Mouse (Mus musculus) CD8-positive naive resting alpha-beta T cell, adult 2 months (primary cell): Measurements from ENCODE around the gene Pabpc4.

ENCODE experiments used
- DNase-seq, 2 experiments: peaks; one replicate each; pipeline ENCODE4 v3.0.0; 2022; ENCODE audit warnings: low read depth in 2 of 2, low spot score in 2 of 2

The Pabpc4 gene

DNA sequence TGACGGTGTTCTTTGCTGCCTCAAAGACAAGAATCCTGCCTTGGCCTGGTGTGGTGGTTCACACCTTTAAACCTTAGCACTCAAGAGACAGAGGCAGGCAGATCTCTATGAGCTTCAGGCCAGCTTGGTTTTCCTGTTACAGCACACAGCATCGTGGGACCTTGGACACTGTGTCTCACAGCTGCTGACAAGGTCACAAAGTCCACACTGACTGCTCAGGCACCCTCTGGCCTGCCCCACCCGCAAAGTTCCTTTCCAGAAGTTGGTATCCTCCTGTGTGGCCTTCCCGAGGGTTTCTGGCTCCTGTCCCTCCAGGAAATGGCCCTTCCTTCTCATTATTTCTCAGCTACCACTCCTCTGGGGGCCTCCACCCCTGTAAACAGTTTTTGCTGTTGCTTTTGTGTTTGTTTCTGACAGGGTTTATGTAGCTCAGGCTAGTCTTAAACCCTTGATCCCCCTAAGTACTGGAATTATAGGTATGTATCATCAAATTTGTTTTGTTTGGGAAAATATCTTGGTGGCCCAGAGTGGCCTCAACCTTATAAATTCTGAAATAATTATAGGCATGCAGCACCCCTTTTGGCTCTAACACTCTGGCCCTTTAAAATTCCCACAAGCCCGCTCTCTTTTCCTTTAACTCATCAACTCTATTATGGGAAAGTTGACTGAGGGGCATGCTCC is at the start of gene Pabpc4:
Pabpc4 (plus strand) TSS at position 631 of the 681 bp plus-strand sequence.
- no peak for DNase-seq

DNA sequence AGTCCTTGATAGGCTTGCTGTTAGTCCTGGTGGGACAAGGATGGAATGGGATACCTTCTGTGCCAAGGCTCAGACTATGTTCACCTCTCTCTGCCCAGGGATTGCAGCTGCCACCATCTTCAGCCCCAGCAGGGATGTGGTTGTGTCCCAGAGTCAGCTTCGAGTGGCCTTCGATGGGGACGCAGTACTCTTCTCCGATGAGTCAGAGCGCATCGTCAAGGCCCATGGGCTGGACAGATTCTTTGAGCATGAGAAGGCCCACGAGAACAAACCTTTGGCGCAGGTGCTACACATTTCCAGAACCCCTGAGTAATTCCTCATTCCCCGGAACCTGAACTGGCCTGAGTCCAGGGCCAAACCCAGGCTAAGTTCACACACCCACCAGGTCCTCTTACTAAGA is 48.2 kb upstream of the Pabpc4 start:
- no peak for DNase-seq

GRCm38 (mm10) chr4:123215367-123215766 is 46.8 kb upstream of the Pabpc4 start:
- DNase-seq, result no peak

GRCm38 (mm10) chr4:123216782-123217181 is 45.4 kb upstream of the Pabpc4 start:
- peak in 1 of 2 experiments; percentile 20 for DNase-seq

- peak; percentile 16 to 48 for DNase-seq
These were observed 42.3 kb upstream of the Pabpc4 start for GRCm38 (mm10) chr4:123219720-123220357.

- no peak for DNase-seq
These were observed 41.5 kb upstream of the Pabpc4 start for GRCm38 (mm10) chr4:123220637-123221036.

DNA sequence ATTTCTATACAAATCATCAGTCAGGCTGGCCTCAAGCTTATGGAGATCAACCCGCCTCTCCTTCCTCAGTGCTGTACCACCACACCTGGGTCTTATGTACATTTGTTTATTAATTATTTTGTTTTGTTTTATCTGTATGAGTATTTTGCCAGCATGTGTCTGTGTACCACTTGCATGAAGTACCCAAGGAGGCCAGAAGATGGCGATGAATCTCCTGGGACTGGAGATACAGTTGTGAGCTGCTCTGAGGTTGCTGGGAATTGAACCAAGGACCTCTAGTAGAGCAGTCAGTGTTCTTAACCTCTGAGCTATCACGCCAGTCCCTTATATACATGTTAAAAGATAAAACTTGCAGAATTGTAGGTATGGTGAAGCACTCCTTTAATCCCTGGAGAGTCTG is 38.8 kb upstream of the Pabpc4 start:
- peak in 1 of 2 experiments; percentile 34 for DNase-seq

- no peak for DNase-seq
These were observed 36.3 kb upstream of the Pabpc4 start for GRCm38 (mm10) chr4:123225718-123226403.

GRCm38 (mm10) chr4:123227707-123228106 is 34.4 kb upstream of the Pabpc4 start:
- no peak for DNase-seq

GRCm38 (mm10) chr4:123228270-123228669 is 33.9 kb upstream of the Pabpc4 start:
- DNase-seq, result no peak

DNA sequence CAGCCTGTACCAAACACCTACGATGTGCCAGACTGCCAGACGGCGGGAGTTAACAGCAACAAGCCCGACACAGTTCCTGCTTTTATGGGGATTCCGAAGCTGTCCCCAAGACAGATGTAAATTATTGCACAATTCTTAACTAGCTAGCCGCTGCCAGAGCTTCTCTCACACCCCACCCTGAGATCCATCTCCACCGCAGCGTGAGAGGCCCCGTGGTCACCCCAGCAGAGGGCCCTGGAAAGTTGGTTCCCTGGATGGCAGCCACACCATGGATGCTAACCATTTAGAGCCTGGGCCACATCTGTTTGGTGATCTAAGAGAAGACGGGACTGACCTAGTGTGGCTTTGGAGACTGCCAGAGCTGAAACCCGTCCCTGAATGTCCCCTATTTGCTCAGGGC is 33.0 kb upstream of the Pabpc4 start:
- no peak for DNase-seq

DNA sequence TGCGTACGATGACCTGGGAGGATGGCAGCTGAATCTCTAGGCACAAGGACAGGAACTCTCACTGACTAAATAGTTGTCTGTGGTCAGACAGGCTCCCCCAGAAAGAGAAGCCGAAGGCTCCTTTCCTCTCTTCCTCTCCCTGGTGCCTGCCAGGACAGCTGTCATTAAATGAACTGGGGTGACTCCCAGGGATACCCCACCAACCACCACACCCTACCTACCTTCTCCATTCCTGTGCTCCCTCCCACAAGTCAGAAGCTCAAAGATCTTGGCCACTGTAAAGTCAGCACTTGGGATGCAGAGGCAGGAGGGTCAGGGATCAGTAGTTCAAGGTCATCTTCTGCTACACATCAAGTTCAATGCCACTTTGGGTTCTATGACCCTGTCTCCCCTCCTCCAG is 29.3 kb upstream of the Pabpc4 start:
- DNase-seq, result no peak

GRCm38 (mm10) chr4:123233492-123234084 is 28.6 kb upstream of the Pabpc4 start, which contains the start of gene Heyl:
Gene Heyl, plus strand, starts transcription at chr4:123233556.
- no peak for DNase-seq

DNA sequence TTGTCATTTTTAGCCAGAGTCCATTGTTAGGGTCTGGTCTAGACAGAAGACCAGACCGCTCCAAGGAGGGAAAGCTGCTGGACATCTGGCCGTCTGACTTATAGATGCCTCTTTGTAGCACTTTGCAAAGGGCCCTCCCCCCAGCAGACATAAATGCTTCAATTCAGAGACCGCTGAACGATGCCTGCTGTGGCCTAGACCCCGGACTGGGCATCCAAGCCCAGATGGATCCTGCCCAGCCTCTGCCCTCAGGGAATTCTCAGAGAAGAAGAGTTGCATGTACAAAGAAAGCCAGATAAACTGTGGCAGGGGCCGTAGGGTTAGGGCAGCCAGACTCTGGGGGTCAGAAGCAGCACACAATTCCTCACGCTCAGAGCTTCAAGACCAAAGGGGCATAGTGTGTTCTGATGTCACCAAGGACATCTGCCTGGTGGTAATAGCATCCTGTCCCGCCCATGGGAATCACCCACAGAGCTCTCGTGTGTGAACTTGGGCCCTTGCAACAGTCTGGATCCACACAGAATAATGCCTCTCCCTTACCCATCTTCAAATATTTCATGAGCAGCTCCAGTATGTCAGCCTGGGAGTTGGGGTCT is 26.2 kb upstream of the Pabpc4 start:
- no peak for DNase-seq

DNA sequence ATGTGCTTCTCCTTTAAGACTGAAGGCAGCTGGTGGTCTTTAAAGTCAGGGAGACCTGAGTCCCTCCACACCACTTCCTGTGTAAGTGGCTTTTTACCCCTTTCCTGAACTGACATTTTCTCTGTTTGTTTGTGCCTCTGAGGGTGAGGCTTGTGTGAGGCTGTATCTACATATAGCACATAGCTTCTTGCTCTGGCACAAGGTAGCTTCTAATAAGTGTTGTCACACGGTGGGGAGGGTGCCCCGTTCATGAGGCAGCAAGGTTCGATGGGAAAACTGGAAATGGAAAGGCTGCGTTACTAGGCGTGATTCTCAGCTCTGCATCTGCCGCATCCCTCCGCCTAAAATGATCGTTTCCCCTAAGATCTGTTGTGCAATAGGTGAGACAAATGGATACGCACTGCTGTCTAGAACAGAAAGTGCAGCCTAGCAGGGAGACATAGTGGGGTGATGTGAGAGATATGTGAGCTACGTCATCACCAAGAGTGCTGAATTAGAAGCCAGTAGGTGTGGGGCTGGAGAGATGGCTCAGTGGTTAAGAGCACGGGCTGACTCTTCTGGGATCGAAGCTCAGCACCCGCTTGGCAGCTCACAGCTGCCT is 25.6 kb upstream of the Pabpc4 start:
- DNase-seq, result no peak

DNA sequence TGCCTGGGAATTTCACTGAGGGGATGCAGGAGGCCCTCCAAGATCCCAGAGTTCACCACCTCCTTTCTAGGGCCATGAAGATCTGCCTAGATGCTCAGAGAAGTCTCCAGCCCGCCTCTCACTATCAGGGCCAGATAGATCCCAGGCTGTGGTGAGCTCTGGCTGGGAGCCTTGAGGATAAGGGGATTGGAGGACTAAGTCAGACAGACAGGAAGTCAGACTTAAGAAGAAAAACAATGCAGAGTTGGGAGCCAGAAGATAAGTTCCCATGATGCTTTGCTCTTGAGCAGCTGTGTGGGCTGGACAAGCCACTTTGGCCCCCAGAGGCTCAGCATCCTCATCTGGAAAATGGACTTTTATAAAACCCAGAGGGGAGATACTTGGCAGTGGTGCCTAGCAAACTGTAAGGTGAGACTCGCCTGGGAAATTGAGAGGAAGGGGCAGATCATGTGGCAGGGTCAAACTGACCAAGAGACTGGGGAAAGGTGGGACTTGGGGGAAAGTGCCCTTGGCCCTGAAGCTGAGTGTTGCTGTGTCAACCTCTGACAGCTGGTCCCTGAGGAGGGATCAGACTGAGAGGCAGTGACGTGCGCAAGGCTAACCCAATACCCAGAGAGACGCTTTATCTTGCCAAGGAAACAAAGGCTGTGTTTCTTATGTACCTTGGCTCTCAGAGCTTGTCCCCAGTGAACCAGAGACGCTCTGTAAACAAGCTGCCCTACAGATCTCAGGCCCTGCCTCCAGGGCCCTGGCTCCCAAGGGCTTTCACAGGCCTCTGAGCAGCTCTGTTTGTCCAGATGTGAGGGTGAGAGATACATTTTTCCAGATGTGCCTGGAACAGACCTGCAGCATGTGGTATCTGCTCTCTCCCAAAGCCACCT is 24.5 kb upstream of the Pabpc4 start:
- DNase-seq, result no peak

GRCm38 (mm10) chr4:123239361-123240203 is 22.6 kb upstream of the Pabpc4 start:
- no peak for DNase-seq

DNA sequence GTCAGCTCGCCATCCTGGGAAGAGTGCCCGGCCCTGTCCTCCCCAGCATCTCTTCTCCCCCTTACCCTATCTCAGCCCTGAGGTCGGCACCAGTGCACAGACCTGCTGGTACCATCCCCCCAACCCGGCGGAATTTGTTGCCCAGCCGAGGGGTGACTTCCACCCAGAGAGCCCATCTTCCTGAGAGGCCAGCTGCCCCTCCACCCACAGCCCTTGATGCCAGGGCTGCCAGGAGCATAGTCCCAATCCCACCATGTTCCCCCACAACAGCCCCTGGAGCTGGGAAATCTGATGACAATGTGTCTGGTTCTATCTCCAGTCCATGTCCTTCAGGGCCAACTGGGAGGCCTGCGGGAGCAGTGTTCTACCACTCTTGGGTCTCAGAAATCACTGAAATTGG is 15.9 kb upstream of the Pabpc4 start:
- no peak for DNase-seq

GRCm38 (mm10) chr4:123246651-123247050 is 15.5 kb upstream of the Pabpc4 start:
- DNase-seq, result no peak
